Mouse (Mus musculus) lung, embryonic 15.5 days (tissue): ENCODE data around the gene Arl6ip5. TPM values are rescaled to one million over a fixed set of nuclear protein-coding genes. Genes with fewer than 3 reads are reported as not detected.

Experiments
- ATAC-seq: fragments of 200-750 bp; cut with Nextera tagmentation; 2 replicates; pipeline ENCODE4 v1.8.0; 2017; ENCODE audit warnings: moderate number of reproducible peaks, borderline replicate concordance; ENCODE audit not compliant: low FRiP score, low TSS enrichment; ENCODE audit errors: extremely low read depth
- H3K27ac ChIP-seq: fragments of 300-500 bp; sonication (generic); 2 replicates; pipeline ENCODE4 v1.5.1; 2015; ENCODE audit warnings: moderate library complexity, mild to moderate bottlenecking, inconsistent platforms
- H3K27me3 ChIP-seq: fragments of 300-500 bp; sonication (generic); 2 replicates; pipeline ENCODE4 v1.6.1; 2015; ENCODE audit warnings: inconsistent platforms
- H3K36me3 ChIP-seq: fragments of 300-500 bp; sonication (generic); 2 replicates; pipeline ENCODE4 v1.6.1; 2015; ENCODE audit warnings: inconsistent platforms
- H3K4me1 ChIP-seq: fragments of 300-500 bp; sonication (generic); 2 replicates; pipeline ENCODE4 v1.6.1; 2015; ENCODE audit warnings: inconsistent platforms
- H3K4me2 ChIP-seq: fragments of 300-500 bp; sonication (generic); 2 replicates; pipeline ENCODE4 v1.6.1; 2015; ENCODE audit warnings: inconsistent platforms, mild to moderate bottlenecking, moderate library complexity
- H3K4me3 ChIP-seq: fragments of 300-500 bp; sonication (generic); 2 replicates; pipeline ENCODE4 v1.5.1; 2015; ENCODE audit warnings: mild to moderate bottlenecking, inconsistent platforms
- H3K9ac ChIP-seq: fragments of 300-500 bp; sonication (generic); 2 replicates; pipeline ENCODE4 v1.6.1; 2015; ENCODE audit warnings: inconsistent platforms
- H3K9me3 ChIP-seq: fragments of 300-500 bp; sonication (generic); 2 replicates; pipeline ENCODE4 v1.6.1; 2016; ENCODE audit warnings: inconsistent platforms
- WGBS: fragments of 180-500 bp; shearing (Covaris S2); methylation state at CpG from one replicate; pipeline ENCODE4 v1.1.7; 2015; 5-methylcytosine and 5-hydroxymethylcytosine counted together
- polyA plus RNA-seq: library from polyadenylated mRNA; unstranded; fragments of >200 nt; fragmentation: Nextera tagmentation; extraction: Ambion mirVana; gene quantifications from 2 replicates; pipeline ENCODE4 v1.2.1, GENCODE M21; 2015

Arl6ip5 gene
- polyA plus RNA-seq, 1 experiment from 2014 or later = 62.3 TPM

DNA sequence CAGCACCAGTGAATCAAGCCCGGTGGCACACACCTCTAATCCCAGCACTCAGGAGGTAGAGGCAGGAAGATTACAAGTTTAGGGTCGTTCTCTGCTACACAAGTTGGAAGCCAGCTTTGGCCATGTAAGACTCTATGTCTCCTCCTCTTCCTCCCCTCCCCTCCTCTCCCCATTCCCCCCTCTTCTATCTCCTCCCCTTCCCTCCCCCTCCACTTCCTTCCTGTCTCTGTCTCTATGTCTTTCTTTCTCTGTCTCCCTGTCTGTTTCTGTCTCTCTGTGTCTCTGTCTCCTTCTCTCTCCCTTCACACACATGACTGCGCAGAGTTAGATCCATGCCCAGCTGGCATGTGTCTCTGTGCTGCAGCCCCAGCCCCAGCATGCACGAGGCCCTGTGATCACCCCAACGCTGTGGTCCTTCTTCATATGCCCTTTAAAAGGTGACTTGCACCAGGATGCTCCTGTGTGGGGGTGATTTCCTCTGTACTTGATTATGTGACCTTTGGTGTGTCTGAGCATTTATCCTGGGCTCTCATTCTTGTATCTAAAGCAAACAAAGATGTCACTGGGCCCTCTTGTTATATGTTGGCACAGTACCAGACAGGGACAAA, 66.5 kb downstream of the Arl6ip5 start:
- Histone ChIP-seq H3K9me3 (no peaks in the 10 kb centered on the region), H3K4me3 (no peak overlapping the region), H3K36me3 (no peaks in the 10 kb centered on the region), H3K4me1 (peaks cover 36% of the 10 kb centered on the region), H3K27me3 (no peaks in the 10 kb centered on the region; the same call in 1 of the 2 replicates), H3K9ac (no peak overlapping the region), H3K4me2 (no peak overlapping the region), H3K27ac (no peak overlapping the region)
- 45% methylated on average over 5 of the region's 5 CpGs for WGBS
- ATAC-seq = no peak

DNA sequence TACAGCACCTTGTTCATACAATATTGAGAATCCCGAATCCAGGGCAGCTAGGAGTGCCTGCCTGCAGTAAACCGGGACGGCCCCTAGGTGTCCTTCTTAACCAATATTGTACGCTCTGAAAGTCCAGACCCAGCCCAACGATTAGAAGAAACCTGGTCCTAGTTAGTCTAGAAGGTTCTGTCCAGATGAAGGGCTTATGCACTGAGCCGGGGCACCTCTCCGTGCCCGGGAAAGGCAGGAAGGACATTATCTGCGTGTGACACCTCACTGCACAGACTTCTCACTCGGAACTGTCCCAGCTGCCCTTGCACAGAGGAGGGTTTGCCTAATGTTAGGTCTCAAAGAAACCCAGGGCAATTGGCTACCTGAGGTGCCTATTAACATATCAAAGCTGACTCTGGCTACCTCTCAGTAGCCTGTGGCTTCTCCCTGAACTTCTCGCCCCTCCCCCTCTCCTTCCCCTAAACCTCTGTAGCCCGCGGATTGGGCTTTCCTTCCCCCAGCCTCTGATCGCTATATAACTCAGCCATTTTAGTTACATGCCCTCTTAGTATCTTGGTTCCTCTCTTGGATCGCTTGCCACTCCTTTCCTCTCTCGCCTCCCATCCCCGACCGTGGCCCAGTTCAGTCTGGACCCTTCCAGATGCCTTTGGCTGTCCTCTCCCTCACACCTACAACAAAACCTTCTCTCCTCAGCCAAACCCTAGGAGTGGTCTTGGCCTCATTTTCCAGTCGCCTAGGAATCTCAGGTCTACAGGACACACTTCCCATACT, 67.7 kb downstream of the Arl6ip5 start:
- H3K9me3 ChIP-seq = no peaks in the 10 kb centered on the region
- peak overlapping the region; percentile 34; the same call in 1 of the 2 replicates for H3K27ac ChIP-seq
- ATAC-seq = peak; percentile 68; the same call in 1 of the 2 replicates
- no peak overlapping the region for H3K9ac ChIP-seq
- 5% methylated on average over 19 of the region's 19 CpGs for WGBS
- H3K27me3 ChIP-seq = no peaks in the 10 kb centered on the region; the same call in 1 of the 2 replicates
- peak overlapping the region; percentile 53 for H3K4me2 ChIP-seq
- H3K4me1 ChIP-seq = peaks cover 28% of the 10 kb centered on the region
- no peaks in the 10 kb centered on the region for H3K36me3 ChIP-seq
- peak overlapping the region; percentile 18 for H3K4me3 ChIP-seq

DNA sequence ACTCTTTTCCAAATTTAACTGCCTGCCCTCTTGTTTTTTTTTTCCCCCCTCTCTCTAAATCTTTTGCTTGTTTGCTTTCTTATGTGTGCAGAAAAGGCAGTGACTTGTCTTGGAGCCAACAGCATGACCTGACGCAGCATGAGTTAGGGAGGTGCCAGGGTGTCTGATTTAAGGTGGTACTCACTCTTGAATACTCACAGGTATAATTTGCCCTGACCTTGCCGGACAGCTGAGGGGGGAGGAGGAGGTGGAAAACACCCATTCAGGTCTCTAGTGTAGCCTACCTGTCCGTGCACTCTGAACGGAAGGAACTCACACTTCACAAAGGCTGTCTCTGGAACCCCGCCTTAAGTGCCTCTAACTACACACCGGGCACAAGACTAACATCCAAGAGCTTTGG, 68.4 kb downstream of the Arl6ip5 start:
- ATAC-seq = no peak
- Histone ChIP-seq H3K4me1 (peaks cover 24% of the 10 kb centered on the region), H3K27ac (no peak overlapping the region), H3K9me3 (no peaks in the 10 kb centered on the region), H3K36me3 (no peaks in the 10 kb centered on the region), H3K9ac (no peak overlapping the region), H3K27me3 (no peaks in the 10 kb centered on the region; the same call in 1 of the 2 replicates), H3K4me2 (peak overlapping the region; percentile 53; the same call in 1 of the 2 replicates), H3K4me3 (no peak overlapping the region)
- 41% methylated on average over 6 of the region's 6 CpGs for WGBS

Other genes starting within 250 kb of the Arl6ip5 start
- gene Fam19a4, start 150.3 kb upstream of the Arl6ip5 start, polyA plus RNA-seq = 0.32 and 0.33 TPM in 2 replicates
- gene Eogt, start 61.5 kb upstream of the Arl6ip5 start, polyA plus RNA-seq = 24.4 and 27.4 TPM in 2 replicates
- gene Tmf1, start 31.6 kb upstream of the Arl6ip5 start, polyA plus RNA-seq = 33.1 and 34.5 TPM in 2 replicates
- 79.3 and 81.9 TPM in 2 replicates for gene Uba3, start 5.0 kb upstream of the Arl6ip5 start, polyA plus RNA-seq
- gene Lmod3, start 42.1 kb downstream of the Arl6ip5 start, polyA plus RNA-seq = 0.30 and 0.42 TPM in 2 replicates